ENCODE assay signal across 1 mouse cellular context in the genomic region with DNA sequence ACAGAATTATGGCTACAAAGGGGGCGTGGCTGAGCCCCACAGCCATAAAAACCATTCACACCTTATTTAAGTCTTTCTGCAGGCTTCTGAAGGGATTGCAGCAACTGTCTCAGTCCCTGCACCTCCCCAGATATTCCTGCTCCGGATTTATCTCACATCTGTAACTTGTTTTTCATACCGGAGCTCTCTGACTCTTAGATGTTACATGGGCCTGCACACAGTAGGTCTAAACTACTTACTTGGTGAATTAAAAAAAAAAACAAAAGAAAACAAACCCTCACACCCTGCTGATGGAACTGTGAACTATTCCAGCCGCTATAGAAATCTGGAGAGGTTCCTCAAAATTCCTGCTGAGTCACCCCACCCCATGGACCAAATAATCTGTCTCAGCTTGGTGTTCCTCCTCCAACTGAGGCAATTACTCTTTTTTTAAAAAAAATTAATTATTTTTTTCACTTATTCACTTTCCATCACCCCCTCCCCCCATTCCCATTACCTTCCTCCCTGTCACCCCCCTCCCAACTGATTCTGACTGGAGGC.
TF ChIP-seq lines count a peak whose summit lies in the region.

No protein-coding gene starts in this region.

TF ChIP-seq in MEL, 35 proteins besides CTCF, POLR2A, EP300 and RAD21 (continued from another document):
- no peak; the same call in 1 of the 2 replicates for TF ChIP-seq ZNF384 (IDR thresholded peaks at IDR 0.05; ENCODE audit: low read depth, low read length)
- TF ChIP-seq TCF12 (IDR thresholded peaks at IDR 0.05; ENCODE audit: low read depth, low read length), result 0 out of 2 replicates have a peak, but pooled peaks have one; percentile 3
